Mouse (Mus musculus) myocyte (in vitro differentiated cells): Measurements from ENCODE around the gene Olfr283.

Source experiments
- CEBPB ChIP-seq: IDR thresholded peaks from 2 replicates; pipeline ENCODE4 v1.6.1; 2011; ENCODE audit warnings: mild to moderate bottlenecking, moderate library complexity; ENCODE audit not compliant: poor library complexity, insufficient read depth, severe bottlenecking
- E2F4 ChIP-seq: IDR thresholded peaks from one replicate; pipeline ENCODE4 v1.6.1; 2011; ENCODE audit warnings: mild to moderate bottlenecking, control low read depth, moderate library complexity; ENCODE audit not compliant: insufficient read depth
- MAX ChIP-seq: IDR thresholded peaks from one replicate; pipeline ENCODE4 v1.6.1; 2011; ENCODE audit warnings: low read depth, mild to moderate bottlenecking, control low read depth
- MYOD1 ChIP-seq, 3 experiments: IDR thresholded peaks; one replicate each; pipeline ENCODE4 v1.6.1; 2011; ENCODE audit warnings: control low read depth in 2 of 3, low read depth in 2 of 3, mild to moderate bottlenecking in 2 of 3, moderate library complexity in 1 of 3; ENCODE audit not compliant: insufficient read length in 2 of 3, control insufficient read depth in 1 of 3
- MYOG ChIP-seq, 3 experiments: IDR thresholded peaks; one replicate each; pipeline ENCODE4 v1.6.1; 2011; ENCODE audit warnings: control low read depth in 2 of 3, low read depth in 2 of 3, mild to moderate bottlenecking in 2 of 3; ENCODE audit not compliant: insufficient read length in 2 of 3, control insufficient read depth in 1 of 3, insufficient read depth in 1 of 3
- POLR2A ChIP-seq: IDR thresholded peaks from one replicate; pipeline ENCODE4 v1.6.1; 2011; ENCODE audit warnings: low read depth, mild to moderate bottlenecking, control low read depth, moderate library complexity; ENCODE audit not compliant: insufficient read length
- POLR2AphosphoS2 ChIP-seq: IDR thresholded peaks from one replicate; pipeline ENCODE4 v1.6.1; 2011; ENCODE audit warnings: low read depth, control low read depth; ENCODE audit not compliant: insufficient read length
- REST ChIP-seq: IDR thresholded peaks from one replicate; pipeline ENCODE4 v1.6.1; 2011; ENCODE audit warnings: mild to moderate bottlenecking, control low read depth, moderate library complexity; ENCODE audit not compliant: insufficient read depth, insufficient read length
- SRF ChIP-seq: IDR thresholded peaks from one replicate; pipeline ENCODE4 v1.6.1; 2011; ENCODE audit warnings: low read depth; ENCODE audit not compliant: control insufficient read depth, insufficient read length
- TCF12 ChIP-seq: IDR thresholded peaks from one replicate; pipeline ENCODE4 v1.6.1; 2011; ENCODE audit warnings: mild to moderate bottlenecking, control low read depth; ENCODE audit not compliant: poor library complexity, insufficient read depth, severe bottlenecking
- TCF3 ChIP-seq: IDR thresholded peaks from one replicate; pipeline ENCODE4 v1.6.1; 2011; ENCODE audit warnings: low read depth, control low read depth; ENCODE audit not compliant: insufficient read length
- USF1 ChIP-seq: IDR thresholded peaks from one replicate; pipeline ENCODE4 v1.6.1; 2011; ENCODE audit warnings: low read depth, mild to moderate bottlenecking, control low read depth, moderate library complexity

DNA sequence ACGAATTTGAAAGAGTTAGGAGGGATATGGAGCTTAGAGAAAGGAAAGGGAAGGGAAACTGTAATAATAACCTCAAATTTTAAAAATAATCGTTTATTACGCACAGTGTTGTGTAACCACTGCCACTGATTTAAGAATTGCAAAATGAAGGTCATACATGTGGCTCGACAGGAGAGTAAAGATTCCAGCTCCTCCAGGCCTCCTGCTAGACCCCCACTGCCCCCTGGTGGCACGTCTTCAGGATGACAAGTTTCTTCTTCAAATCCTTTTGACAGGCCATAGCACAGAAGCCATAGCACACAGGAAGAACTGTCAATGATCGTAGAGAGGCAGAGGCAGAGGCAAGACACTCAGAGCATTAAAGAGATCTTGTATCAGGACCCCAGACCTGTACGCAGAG lies 9.1 kb upstream of the Olfr283 start:
- no peak for TF ChIP-seq POLR2A
- no peak for TF ChIP-seq MYOG (IDR thresholded peaks at IDR 0.05; ENCODE audit: control insufficient read depth in 1 of 3, insufficient read depth in 1 of 3, insufficient read length in 2 of 3, low read depth in 2 of 3)
- no peak for TF ChIP-seq POLR2AphosphoS2
- TF ChIP-seq E2F4 = no peak
- no peak for TF ChIP-seq TCF3
- TF ChIP-seq MYOD1 (IDR thresholded peaks at IDR 0.05; ENCODE audit: control insufficient read depth in 1 of 3, insufficient read length in 2 of 3, low read depth in 2 of 3) = no peak
- TF ChIP-seq TCF12 = no peak
- TF ChIP-seq MAX = no peak
- TF ChIP-seq SRF = no peak
- no peak for TF ChIP-seq USF1
- TF ChIP-seq REST = no peak
- no peak for TF ChIP-seq CEBPB
